Mouse (Mus musculus) heart, embryonic 14.5 days (tissue): Measurements from ENCODE around the gene Abca4. TPM values are rescaled to one million over a fixed set of nuclear protein-coding genes. Genes with fewer than 3 reads are reported as not detected.

Experiments used
- ATAC-seq: fragments of 200-750 bp; cut with Nextera tagmentation; 2 replicates; pipeline ENCODE4 v1.8.0; 2017; ENCODE audit warnings: low read depth, moderate TSS enrichment; ENCODE audit not compliant: insufficient number of reproducible peaks, insufficient read depth, low FRiP score
- H3K27ac ChIP-seq, 2 experiments: fragments of 200-500 bp in 1 of 2; fragments of 300-500 bp in 1 of 2; sonication (generic) in 1 of 2; replicated peaks in 1 of 2; 2 replicates each; pipeline ENCODE4 v1.5.1; 2012 to 2014; ENCODE audit warnings: low read depth in 2 of 2, low read length in 2 of 2, control low read depth in 1 of 2, mild to moderate bottlenecking in 1 of 2, mixed read lengths in 1 of 2; ENCODE audit not compliant: control insufficient read depth in 1 of 2, insufficient read depth in 1 of 2
- H3K27me3 ChIP-seq: fragments of 300-500 bp; sonication (generic); 2 replicates; pipeline ENCODE4 v1.6.1; 2014; ENCODE audit warnings: mild to moderate bottlenecking, low read length, control low read depth; ENCODE audit not compliant: control insufficient read depth, insufficient read depth
- H3K36me3 ChIP-seq: fragments of 300-500 bp; sonication (generic); 2 replicates; pipeline ENCODE4 v1.6.1; 2014; ENCODE audit warnings: mild to moderate bottlenecking, control low read depth, low read length, mixed read lengths; ENCODE audit not compliant: control insufficient read depth, insufficient read depth
- H3K4me1 ChIP-seq, 2 experiments: fragments of 200-500 bp in 1 of 2; fragments of 300-500 bp in 1 of 2; sonication (generic) in 1 of 2; 2 replicates each; pipeline ENCODE4 v1.6.1; 2012 to 2014; ENCODE audit warnings: low read length in 2 of 2, control low read depth in 1 of 2, mixed read lengths in 1 of 2; ENCODE audit not compliant: control insufficient read depth in 2 of 2, insufficient read depth in 2 of 2
- H3K4me2 ChIP-seq: fragments of 300-500 bp; sonication (generic); 2 replicates; pipeline ENCODE4 v1.6.1; 2014; ENCODE audit warnings: mild to moderate bottlenecking, low read length
- H3K4me3 ChIP-seq, 2 experiments: fragments of 200-500 bp in 1 of 2; fragments of 300-500 bp in 1 of 2; sonication (generic) in 1 of 2; 2 replicates each; pipeline ENCODE4 v1.5.1; 2012 to 2014; ENCODE audit warnings: low read length in 2 of 2, mild to moderate bottlenecking in 2 of 2, control low read depth in 1 of 2, low read depth in 1 of 2, moderate library complexity in 1 of 2; ENCODE audit not compliant: control insufficient read depth in 1 of 2, insufficient read depth in 1 of 2
- H3K9ac ChIP-seq: fragments of 300-500 bp; sonication (generic); 2 replicates; pipeline ENCODE4 v1.6.1; 2014; ENCODE audit warnings: mild to moderate bottlenecking, low read length
- H3K9me3 ChIP-seq: fragments of 300-500 bp; sonication (generic); 2 replicates; pipeline ENCODE4 v1.6.1; 2016; ENCODE audit warnings: low read length, control low read depth; ENCODE audit not compliant: control insufficient read depth
- WGBS: fragments of 180-500 bp; shearing (Covaris S2); extraction: QIAGEN DNeasy Blood & Tissue Kit; methylation state at CpG from one replicate; pipeline ENCODE4 v1.1.7; 2014; 5-methylcytosine and 5-hydroxymethylcytosine counted together
- polyA plus RNA-seq: library from polyadenylated mRNA; unstranded; fragments of >200 nt; fragmentation: Nextera tagmentation; extraction: Ambion mirVana; gene quantifications from 2 replicates; pipeline ENCODE4 v1.2.1, GENCODE M21; 2014

The Abca4 gene
- polyA plus RNA-seq, 1 experiment from 2014 or later: 3.9 TPM

DNA sequence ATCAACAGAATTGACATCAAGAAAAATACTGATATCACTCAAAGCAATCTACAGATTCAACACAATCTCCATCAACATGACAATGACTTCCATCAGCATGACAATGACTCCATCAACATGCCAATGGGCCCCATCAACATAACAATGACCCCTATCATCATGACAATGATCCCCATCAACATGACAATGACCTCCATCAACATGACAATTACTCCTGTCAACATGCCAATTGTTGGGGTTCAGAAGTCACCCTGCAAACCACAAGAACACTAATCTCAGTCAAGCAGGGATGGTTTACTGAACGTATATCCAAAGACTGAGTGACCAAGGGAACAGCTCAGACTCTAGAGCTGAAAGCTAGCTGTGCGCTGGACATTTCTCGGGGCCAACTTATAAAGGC lies 101.2 kb downstream of the Abca4 start:
- whole genome bisulfite sequencing: 95% methylated on average over 3 of the region's 3 CpGs

DNA sequence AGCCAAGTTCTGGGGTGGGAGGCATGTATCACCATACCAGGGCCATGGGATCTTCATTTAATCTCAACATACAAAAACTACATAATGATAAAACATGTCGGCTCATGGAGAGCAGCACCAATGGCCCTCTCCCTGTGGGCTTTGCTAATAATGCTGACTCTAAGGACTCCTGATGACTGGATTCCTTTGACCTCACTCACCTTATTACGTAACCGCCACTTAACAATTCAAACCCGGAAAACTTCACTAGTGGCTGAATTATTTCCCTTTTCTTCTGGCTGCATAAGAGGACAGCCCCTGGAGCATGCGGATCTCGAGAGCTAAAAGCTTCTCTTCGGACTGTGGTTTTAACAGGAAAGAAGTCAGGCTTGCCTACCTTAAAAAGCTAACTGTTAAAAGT lies 106.6 kb downstream of the Abca4 start:
- Histone ChIP-seq H3K9ac (no peak overlapping the region), H3K36me3 (no peaks in the 10 kb centered on the region), H3K4me3 (no peak overlapping the region), H3K4me1 (peaks cover 9 to 20% of the 10 kb centered on the region in 2 experiments; a peak in 3 of 4 replicates), H3K27ac (no peak overlapping the region), H3K9me3 (no peaks in the 10 kb centered on the region), H3K27me3 (no peaks in the 10 kb centered on the region; the same call in 1 of the 2 replicates), H3K4me2 (no peak overlapping the region)
- no peak for ATAC-seq
- WGBS: 83% methylated on average over 7 of the region's 7 CpGs

More for the DNA sequence above, 101.2 kb downstream of the Abca4 start:
- H3K9ac ChIP-seq: no peak overlapping the region
- H3K4me1 ChIP-seq: peaks cover 21 to 32% of the 10 kb centered on the region in 2 experiments
- H3K9me3 ChIP-seq: no peaks in the 10 kb centered on the region
- H3K27me3 ChIP-seq: no peaks in the 10 kb centered on the region; the same call in 1 of the 2 replicates
- no peak overlapping the region for H3K27ac ChIP-seq
- H3K36me3 ChIP-seq: no peaks in the 10 kb centered on the region
- no peak for ATAC-seq
- no peak overlapping the region for H3K4me3 ChIP-seq
- no peak overlapping the region for H3K4me2 ChIP-seq

DNA sequence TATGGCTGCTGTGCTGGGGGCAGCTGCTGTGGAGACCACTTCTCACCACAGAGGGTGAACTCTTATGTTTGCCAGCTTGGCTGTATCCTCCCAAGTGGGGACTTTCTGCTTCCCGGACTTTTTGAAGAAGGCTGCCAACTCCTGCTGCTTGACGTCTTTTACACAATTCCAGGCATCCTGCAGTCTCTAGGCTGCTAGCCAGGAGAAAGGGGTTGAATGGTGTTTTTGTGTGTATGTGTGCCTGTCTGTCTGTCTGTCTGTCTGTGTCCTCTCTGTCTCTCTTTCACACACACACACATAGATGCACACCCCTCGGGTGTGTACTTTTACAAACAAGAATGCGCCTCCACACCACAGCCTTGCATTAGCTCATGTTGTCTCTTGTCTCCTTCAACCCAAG lies 108.2 kb downstream of the Abca4 start:
- Histone ChIP-seq H3K9me3 (no peaks in the 10 kb centered on the region), H3K4me1 (peaks cover 8 to 20% of the 10 kb centered on the region in 2 experiments; a peak in 3 of 4 replicates), H3K27ac (no peak overlapping the region), H3K9ac (no peak overlapping the region), H3K36me3 (no peaks in the 10 kb centered on the region), H3K4me3 (no peak overlapping the region), H3K27me3 (no peaks in the 10 kb centered on the region; the same call in 1 of the 2 replicates), H3K4me2 (no peak overlapping the region)
- ATAC-seq: no peak
- 44% methylated on average over 4 of the region's 4 CpGs for WGBS

DNA sequence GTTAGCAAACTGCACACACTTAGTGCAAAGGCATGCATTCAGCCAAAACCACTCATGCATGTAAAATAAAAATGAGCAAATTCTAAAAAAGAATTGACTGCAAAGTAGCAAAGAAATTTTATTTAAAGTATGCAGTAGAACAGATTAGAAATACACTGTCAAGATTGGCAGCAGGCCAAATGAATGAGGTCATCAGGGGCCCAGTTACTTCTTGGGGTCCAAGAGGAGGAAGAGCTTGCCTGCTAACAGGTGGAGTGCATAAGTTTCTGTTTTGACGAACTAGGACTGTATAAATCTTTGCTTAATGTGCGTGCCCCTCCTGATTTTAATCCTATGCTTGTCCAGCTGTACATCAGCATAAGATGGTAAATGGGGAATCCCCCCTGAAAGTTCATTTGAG lies 109.8 kb downstream of the Abca4 start:
- no peaks in the 10 kb centered on the region for H3K9me3 ChIP-seq
- H3K4me1 ChIP-seq: peaks cover 4 to 15% of the 10 kb centered on the region in 2 experiments; a peak in 3 of 4 replicates
- no peak for ATAC-seq
- no peak overlapping the region for H3K4me3 ChIP-seq
- H3K27ac ChIP-seq: no peak overlapping the region
- H3K9ac ChIP-seq: no peak overlapping the region
- H3K4me2 ChIP-seq: no peak overlapping the region
- WGBS: 60% methylated on average over 2 of the region's 2 CpGs
- no peaks in the 10 kb centered on the region for H3K36me3 ChIP-seq
- H3K27me3 ChIP-seq: no peaks in the 10 kb centered on the region

DNA sequence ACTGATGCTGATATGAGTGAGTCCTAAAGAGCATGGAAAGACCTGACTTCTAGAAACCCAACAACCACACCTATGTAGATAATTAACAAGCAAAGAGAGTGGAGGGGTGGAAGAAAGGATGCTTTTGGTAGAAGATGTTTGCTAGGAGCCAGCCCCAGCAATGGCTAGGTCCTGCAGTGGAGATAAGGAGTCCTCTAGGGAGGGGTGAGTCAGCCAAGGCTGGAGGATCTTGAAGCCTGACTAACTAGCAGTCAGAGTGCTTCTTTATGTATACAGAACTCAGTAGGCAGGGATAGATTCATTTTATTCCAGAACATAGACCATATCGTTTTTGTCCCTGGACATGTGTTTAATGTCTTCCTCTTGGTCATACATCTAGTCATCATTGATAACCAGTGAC lies 115.2 kb downstream of the Abca4 start:
- Histone ChIP-seq H3K27ac (no peak overlapping the region), H3K9ac (no peak overlapping the region), H3K9me3 (no peaks in the 10 kb centered on the region), H3K4me3 (no peak overlapping the region), H3K36me3 (no peaks in the 10 kb centered on the region), H3K27me3 (no peaks in the 10 kb centered on the region), H3K4me1 (peaks cover 0 to under 1% of the 10 kb centered on the region in 2 experiments; a peak in 1 of 4 replicates), H3K4me2 (no peak overlapping the region)
- WGBS: 83% methylated on average over 1 of the region's 1 CpGs
- ATAC-seq: no peak

DNA sequence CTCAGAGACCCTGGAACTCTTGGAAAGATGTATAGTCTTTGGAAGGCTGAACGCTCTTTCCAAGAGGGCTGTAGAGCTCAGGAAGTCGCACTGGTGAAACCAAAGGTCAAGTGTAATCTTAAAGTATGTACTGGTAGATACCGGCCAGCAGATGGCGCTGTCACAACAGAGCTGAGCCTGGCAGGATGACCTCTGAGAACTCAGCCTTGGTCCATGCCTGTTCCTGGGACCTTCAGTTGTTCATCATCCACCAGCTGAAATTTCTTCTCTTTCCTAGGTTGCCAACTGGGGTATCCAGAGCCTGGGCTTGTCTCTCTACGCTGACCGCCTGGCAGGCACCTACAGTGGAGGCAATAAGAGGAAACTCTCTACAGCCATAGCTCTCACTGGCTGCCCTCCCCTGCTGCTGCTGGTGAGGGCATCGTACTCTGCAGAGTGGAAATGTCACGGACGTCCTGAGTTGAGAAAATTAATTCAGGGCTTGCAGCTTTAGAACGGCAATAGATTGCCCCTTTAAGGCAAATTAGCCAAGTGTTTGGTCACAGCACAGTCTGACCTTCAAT lies 125.5 kb downstream of the Abca4 start:
- Histone ChIP-seq H3K4me3 (no peak overlapping the region), H3K27ac (no peak overlapping the region), H3K9me3 (no peaks in the 10 kb centered on the region), H3K27me3 (no peaks in the 10 kb centered on the region), H3K36me3 (no peaks in the 10 kb centered on the region), H3K9ac (no peak overlapping the region), H3K4me1 (peaks cover 0 to 5% of the 10 kb centered on the region in 2 experiments; a peak in 2 of 4 replicates), H3K4me2 (no peak overlapping the region)
- ATAC-seq: no peak; the same call in 1 of the 2 replicates
- 46% methylated on average over 10 of the region's 10 CpGs for WGBS

DNA sequence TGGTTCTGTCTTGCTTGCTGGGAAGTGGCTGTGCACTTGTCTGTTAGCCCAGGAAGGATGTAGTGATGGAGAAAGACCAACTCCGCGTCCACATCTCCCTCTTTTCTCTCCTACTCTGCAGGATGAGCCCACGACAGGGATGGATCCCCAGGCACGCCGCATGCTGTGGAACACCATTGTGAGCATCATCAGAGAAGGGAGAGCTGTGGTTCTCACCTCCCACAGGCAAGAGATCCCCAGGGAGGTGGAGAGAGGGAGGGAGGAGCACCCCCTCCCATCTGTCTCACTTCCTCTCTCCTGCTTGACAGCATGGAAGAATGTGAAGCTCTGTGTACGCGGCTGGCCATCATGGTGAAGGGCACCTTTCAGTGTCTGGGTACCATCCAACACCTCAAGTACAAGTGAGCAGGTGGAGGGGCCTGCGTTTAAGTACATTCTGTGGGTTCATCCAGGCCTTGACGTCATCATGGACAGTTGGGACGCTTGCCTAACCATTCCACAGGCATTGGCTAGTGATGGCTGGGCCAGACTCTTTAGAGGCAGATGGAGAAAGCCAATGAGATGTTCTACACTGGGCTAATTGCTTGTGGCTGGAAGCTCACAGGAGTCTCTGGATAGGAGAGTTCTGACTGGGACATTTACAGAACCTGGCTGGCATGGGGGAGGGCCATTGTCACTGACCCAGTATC lies 126.5 kb downstream of the Abca4 start:
- no peak overlapping the region for H3K4me3 ChIP-seq
- no peak overlapping the region for H3K27ac ChIP-seq
- WGBS: 86% methylated on average over 10 of the region's 10 CpGs
- no peaks in the 10 kb centered on the region for H3K27me3 ChIP-seq
- H3K4me1 ChIP-seq: no peaks in the 10 kb centered on the region
- no peaks in the 10 kb centered on the region for H3K9me3 ChIP-seq
- no peak overlapping the region for H3K9ac ChIP-seq
- ATAC-seq: no peak
- H3K4me2 ChIP-seq: no peak overlapping the region
- no peaks in the 10 kb centered on the region for H3K36me3 ChIP-seq
